Mouse (Mus musculus) Patski (cell line): ENCODE measurements around the gene Vwa8. TPM values are rescaled to one million over a fixed set of nuclear protein-coding genes. Genes with fewer than 3 reads are reported as not detected.

Experiments
- ATAC-seq: fragments of 100-300 bp; one replicate; pipeline ENCODE4 v1.8.0; 2021
- CTCF ChIA-PET: fragments of 350-600 bp; sonication (Branson Sonifier 250); formaldehyde crosslinking; loops from one replicate; lab custom pipeline; 2022; ENCODE audit warnings: inconsistent platforms; lab: Charles Lee
- POLR2A ChIA-PET: fragments of 350-600 bp; sonication (Branson Sonifier 250); formaldehyde crosslinking; loops from one replicate; lab custom pipeline; 2022; ENCODE audit warnings: antibody characterized with exemption, inconsistent platforms; lab: Charles Lee
- DNase-seq: peaks from one replicate; pipeline ENCODE4 v3.0.0-alpha.2; 2011; ENCODE audit warnings: low read depth, low spot score
- H3K27me3 ChIP-seq: fragments of 371-371 bp; one replicate; pipeline ENCODE4 v1.5.1; 2021
- CTCF ChIP-seq: fragments of 100-300 bp; IDR thresholded peaks from one replicate; pipeline ENCODE4 v1.5.1; 2021
- in situ Hi-C: fragments of 300-500 bp; cut with MboI; formaldehyde crosslinking; loops from 3 replicates; pipeline ENCODE4 v1.11.1; 2018; ENCODE audit warnings: low pct_unique_long_range_greater_than_20kb, mixed read lengths
- polyA plus RNA-seq: library from polyadenylated mRNA; unstranded; gene quantifications from one replicate; pipeline ENCODE4 v1.2.3, GENCODE M21; 2021

Vwa8 gene
- polyA plus RNA-seq, 1 experiment from 2014 or later, result 49.9 TPM

DNA sequence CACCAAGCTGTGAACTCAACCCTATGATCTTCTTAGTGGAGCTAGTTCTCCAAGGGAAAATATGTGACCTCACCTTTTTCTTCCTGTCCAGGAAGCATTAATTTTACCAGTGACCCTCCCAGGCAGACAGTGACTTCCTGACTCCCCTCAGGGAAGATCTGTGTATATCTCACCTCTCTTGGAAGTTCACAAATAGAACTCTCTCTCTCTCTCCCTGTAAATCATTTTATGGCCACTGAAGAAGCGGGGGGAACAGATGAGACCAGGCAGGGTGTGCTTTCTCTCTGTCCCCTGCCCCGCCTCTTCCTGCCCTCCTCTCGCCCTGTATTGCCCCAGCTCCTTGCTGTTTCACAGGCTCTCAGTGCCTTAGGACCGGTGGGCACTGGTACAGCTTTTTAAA is 315.5 kb downstream of the Vwa8 start:
- DNase-seq (no peak), ATAC-seq (no peak)
- ChIA-PET CTCF (interaction anchor here (1.2 to 2.0 kb wide), 3 partner anchors 11 to 159 kb away, joined by 5 to 6 read pairs (median 6); no protein-coding TSS in a partner anchor), POLR2A (no interaction called here)
- H3K27me3 ChIP-seq, result no peaks in the 10 kb centered on the region
- in situ Hi-C loops, result no loop called here
- TF ChIP-seq CTCF, result no peak

DNA sequence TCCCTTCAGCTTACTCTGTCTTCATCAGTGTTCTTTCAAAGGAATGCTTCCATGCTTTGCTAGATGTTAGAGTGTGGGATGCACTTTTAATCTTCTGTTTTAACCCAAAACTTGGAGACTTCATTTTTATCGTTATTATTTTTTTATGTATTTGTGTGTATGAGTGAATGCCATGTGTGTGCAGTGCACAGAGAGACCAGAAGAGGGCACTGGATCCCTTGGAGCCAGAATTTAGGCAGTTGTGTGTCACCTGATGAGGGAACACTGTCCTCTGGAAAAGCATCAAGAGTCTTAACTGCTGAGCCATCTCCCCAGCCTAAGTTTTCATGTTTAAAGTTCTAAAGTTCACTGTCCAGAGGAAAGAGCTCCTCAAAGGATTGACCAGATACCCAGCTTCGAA is 316.1 kb downstream of the Vwa8 start:
- CTCF ChIA-PET, result interaction anchor here (1.1 to 2.0 kb wide), 4 partner anchors 10 to 159 kb away, joined by 4 to 6 read pairs (median 6); no protein-coding TSS in a partner anchor

DNA sequence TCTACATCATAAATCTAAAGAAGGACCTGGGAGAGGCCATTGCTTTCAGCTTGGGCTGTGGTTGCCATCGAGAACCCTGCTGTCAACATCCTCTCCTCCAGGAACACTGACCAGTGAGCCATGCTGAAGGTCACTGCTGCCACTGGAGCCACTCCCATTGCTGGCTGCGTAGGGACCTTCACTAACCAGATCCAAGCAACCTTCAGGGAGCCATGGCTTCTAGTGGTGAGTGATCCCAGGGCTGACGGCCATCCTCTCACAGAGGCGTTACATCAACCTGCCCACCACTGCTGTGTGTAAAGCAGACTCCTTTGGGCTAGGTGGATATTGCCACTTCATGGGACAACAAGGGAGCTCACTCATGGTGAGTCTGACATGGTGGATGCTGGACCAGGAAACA is 325.7 kb downstream of the Vwa8 start:
- in situ Hi-C loops, result no loop called here
- no peak for ATAC-seq
- POLR2A ChIA-PET, result no interaction called here
- CTCF ChIA-PET, result interaction anchor here (1.3 to 1.7 kb wide), 3 partner anchors 9 to 25 kb away, joined by 4 to 6 read pairs (median 4); no protein-coding TSS in a partner anchor
- H3K27me3 ChIP-seq, result no peaks in the 10 kb centered on the region
- no peak for TF ChIP-seq CTCF
- DNase-seq, result no peak

More for the DNA sequence above, 316.1 kb downstream of the Vwa8 start:
- peak; percentile 67 for TF ChIP-seq CTCF
- no peak for DNase-seq
- H3K27me3 ChIP-seq, result no peaks in the 10 kb centered on the region
- in situ Hi-C loops, result no loop called here
- POLR2A ChIA-PET, result interaction anchor here (0.9 kb wide), 1 partner anchor 11 kb away, joined by 3 read pairs; no protein-coding TSS in a partner anchor
- no peak for ATAC-seq

DNA sequence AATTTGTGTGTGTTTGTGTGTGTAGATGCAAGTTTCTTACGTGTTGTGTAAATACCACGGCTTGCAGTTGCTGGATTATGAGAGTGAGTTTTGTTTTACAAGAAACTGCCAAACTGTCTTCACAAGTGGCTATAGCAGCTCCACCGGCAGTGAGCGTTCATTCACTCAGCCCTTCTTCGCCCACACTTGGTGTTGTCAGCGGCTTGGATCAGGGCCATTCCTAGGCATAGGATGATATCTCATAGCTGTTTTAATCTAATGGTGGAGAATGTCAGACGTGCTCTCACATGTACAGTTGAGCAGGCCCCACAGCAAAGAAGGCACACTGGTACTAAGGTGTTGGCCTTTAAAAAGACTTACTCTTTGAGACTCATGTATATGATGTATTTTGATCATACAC is 328.9 kb downstream of the Vwa8 start:
- DNase-seq, result no peak
- ChIA-PET POLR2A (no interaction called here), CTCF (interaction anchor here (1.4 kb wide), 1 partner anchor 15 kb away, joined by 3 read pairs; no protein-coding TSS in a partner anchor)
- in situ Hi-C loops, result no loop called here
- no peak for TF ChIP-seq CTCF
- ATAC-seq, result no peak
- H3K27me3 ChIP-seq, result no peaks in the 10 kb centered on the region

DNA sequence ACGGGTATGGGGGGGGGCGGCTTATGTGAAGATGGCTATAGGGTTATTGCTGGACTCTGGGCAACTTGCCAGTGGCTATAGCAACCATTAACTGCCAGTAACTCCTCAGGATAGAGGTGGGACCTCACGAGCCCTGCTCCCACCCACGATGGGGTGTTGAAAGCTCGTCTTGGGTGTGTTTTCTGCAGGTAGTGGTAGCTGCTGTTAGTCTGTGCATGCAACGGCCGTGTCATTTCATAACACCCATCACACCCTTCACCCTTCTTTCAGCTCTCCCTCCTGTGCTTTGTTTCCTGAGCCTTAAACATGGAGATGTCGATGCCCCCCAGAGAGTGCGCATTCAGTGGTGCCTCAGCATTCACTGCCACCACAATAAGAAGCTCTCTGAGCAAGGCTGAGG is 329.4 kb downstream of the Vwa8 start:
- POLR2A ChIA-PET, result no interaction called here
- no peak for DNase-seq
- CTCF ChIA-PET, result interaction anchor here (1.4 to 2.3 kb wide), 2 partner anchors 13 to 15 kb away, joined by 3 to 6 read pairs; no protein-coding TSS in a partner anchor
- in situ Hi-C loops, result no loop called here
- no peak for TF ChIP-seq CTCF
- H3K27me3 ChIP-seq, result no peaks in the 10 kb centered on the region
- no peak for ATAC-seq

DNA sequence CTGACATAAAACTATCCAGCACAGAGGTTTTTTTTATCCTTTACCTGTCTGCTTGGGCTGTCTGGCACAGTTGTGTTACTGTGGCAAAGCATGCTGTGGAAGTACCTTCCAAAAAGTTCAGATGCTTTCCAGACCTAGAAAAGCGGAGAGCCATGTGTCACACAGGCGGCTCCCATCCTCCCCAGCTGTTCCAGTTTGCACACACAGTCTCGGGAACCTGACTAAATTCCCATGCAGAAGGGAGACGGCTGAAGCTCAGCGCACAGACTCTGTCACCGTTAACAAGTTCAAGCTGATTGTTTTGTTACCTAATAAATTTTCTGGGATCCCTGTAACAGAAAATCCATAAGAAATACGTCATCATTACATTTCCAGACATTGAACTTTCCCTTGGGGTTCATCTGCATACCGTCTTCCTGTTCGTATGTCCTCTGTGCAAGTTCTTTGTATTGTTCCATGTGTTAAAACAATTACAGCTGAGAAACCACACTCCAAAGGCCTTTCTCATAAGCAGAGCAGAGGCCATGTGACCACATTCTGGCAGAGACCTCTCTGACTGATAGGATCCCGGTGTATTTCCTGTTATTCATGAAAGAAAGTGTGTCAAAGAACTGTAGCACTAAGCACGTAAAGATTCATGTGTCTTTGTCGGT is 331.4 kb downstream of the Vwa8 start:
- POLR2A ChIA-PET, result no interaction called here

DNA sequence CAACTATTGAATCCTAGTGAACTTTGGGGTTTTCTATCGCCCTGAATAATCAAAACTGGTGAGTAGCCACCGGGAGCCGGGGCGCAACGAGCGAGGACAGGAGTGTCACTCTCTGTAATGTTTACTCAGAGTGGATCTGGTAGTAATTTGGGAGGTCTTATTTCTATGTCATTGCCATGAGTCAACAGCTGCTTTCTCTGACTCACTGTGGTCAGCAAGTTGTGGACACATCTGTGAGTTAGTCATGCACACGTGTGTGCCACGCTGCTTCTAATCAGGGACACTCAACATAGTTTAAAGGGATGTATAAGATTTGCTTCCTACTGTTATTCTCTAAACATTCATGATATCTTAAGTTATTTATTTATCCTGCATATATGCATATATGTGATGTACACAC is 332.9 kb downstream of the Vwa8 start:
- ChIA-PET POLR2A (no interaction called here), CTCF (no interaction called here)
- DNase-seq, result no peak
- no peaks in the 10 kb centered on the region for H3K27me3 ChIP-seq
- no peak for TF ChIP-seq CTCF
- in situ Hi-C loops, result no loop called here
- ATAC-seq, result peak; percentile 47

More for the DNA sequence above, 331.4 kb downstream of the Vwa8 start:
- ATAC-seq (no peak), DNase-seq (no peak)
- no peaks in the 10 kb centered on the region for H3K27me3 ChIP-seq
- in situ Hi-C loops, result no loop called here
- TF ChIP-seq CTCF, result no peak
- CTCF ChIA-PET, result interaction anchor here (0.8 to 2.3 kb wide), 3 partner anchors 15 to 24 kb away, joined by 3 to 6 read pairs (median 3); no protein-coding TSS in a partner anchor

DNA sequence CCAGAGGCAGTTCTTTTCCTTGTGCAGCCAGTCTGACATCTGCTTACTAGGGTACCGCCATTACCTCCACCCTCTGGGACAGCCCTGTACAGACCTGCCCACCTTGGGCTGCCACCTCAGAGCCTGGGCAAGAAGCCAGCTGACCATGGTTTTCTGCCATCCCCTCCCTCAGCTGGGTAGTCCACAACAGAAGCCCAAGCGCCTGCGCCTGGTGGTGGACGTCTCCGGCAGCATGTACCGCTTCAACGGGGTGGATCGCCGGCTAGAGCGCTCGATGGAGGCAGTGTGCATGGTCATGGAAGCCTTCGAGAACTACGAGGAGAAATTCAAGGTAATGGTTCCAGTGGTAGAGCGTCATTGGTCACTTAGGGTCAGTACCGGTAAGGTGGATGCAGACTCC is 333.9 kb downstream of the Vwa8 start:
- no peak for ATAC-seq
- no peaks in the 10 kb centered on the region for H3K27me3 ChIP-seq
- no peak for DNase-seq
- POLR2A ChIA-PET, result no interaction called here
- no peak for TF ChIP-seq CTCF
- CTCF ChIA-PET, result no interaction called here
- in situ Hi-C loops, result no loop called here

DNA sequence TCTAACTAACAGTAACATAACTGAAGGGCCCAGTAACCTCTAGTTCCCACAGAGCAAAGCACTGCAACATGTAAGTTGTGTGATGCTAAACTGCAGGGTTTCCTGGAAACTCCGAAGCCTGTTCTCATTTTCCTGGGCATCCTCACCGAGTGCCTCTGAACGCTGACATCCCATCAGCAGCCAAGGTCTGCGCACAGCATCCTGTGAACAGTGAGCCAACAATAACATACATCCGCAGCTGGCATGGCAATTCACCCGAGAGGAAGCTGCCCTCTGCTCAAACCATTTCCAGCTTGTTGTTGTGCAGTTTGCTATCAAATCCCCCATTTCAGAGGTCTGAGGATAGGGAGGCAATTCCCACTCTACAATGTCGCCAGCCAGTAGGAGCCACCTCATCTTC is 334.4 kb downstream of the Vwa8 start:
- H3K27me3 ChIP-seq, result no peaks in the 10 kb centered on the region
- in situ Hi-C loops, result no loop called here
- POLR2A ChIA-PET, result no interaction called here
- CTCF ChIA-PET, result no interaction called here
- no peak for TF ChIP-seq CTCF
- no peak for ATAC-seq
- no peak for DNase-seq

DNA sequence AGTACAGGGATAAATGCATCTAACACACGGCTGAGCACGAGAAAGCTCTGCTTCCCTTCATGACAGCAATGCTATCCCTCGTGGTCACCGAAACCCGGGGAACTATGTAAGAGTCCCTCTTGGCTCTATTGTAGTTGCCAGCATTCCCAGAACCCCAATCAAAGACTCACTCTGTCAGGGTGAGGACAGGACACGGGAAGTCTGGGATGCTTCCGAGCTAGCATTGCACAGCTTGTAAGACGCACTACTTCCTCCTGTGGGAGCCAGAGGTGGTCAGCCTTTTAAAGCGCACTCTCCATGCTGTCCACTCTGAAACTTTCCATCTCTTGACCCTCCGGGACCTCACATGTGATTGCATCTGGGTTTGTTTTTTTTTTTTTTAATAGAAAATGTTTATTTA is 335.2 kb downstream of the Vwa8 start:
- in situ Hi-C loops, result no loop called here
- ATAC-seq (no peak), DNase-seq (no peak)
- POLR2A ChIA-PET, result no interaction called here
- TF ChIP-seq CTCF, result no peak
- no peaks in the 10 kb centered on the region for H3K27me3 ChIP-seq
- CTCF ChIA-PET, result no interaction called here

DNA sequence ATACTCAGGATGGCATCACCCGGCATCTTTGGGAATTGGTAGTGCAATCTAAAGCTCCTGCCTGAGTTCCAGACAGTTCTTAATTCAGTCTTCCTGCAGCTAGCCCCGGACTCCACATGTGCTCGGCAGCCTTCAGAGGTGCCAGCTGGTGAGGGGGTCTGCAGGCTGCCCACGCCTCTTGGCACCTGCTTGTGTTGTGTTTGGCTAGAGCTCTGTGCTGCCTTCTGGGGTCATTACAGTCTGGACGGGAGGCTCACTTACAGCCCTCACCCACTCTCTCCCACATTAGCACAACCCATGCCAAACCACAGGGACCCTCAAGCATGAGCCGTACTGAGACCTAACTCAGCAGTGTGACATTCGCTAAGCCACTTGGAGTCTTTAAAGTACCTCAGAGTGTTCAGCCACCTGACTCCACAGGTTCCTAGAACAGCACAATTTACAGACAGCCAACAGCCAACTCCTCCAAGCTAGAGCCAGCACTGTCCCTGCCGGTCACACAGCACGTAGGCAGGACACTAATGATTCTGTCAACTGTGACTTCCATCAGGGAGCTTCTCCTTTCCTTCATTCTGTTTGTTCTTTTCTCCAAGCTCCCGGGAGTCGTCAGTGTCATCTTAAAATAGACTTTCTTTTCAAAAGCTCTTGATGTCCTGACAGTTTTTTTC is 336.3 kb downstream of the Vwa8 start:
- no peak for TF ChIP-seq CTCF
- ATAC-seq, result no peak
- DNase-seq, result no peak
- in situ Hi-C loops, result no loop called here
- ChIA-PET CTCF (no interaction called here), POLR2A (interaction anchor here (1.5 kb wide), 1 partner anchor 15 kb away, joined by 3 read pairs; no protein-coding TSS in a partner anchor)
- no peaks in the 10 kb centered on the region for H3K27me3 ChIP-seq
